Mouse (Mus musculus): ENCODE data around the gene Ms4a6c.

GRCm38 (mm10) chr19:11516845-11517244 is 47.7 kb downstream of the Ms4a6c start:
- TF ChIP-seq CTCF (IDR thresholded peaks at IDR 0.05; ENCODE audit: low read depth) (no peak), EP300 (optimal IDR thresholded peaks at IDR 0.05) (no peak)
